Mouse (Mus musculus): ENCODE data around the gene Hhat.

- TF ChIP-seq CTCF (IDR thresholded peaks at IDR 0.05; ENCODE audit: borderline replicate concordance, insufficient read depth, low read length) (no peak), POLR2A (IDR thresholded peaks at IDR 0.05; ENCODE audit: low read depth, low read length) (no peak)
These were observed 35.4 kb upstream of the Hhat start for GRCm38 (mm10) chr1:192806168-192807157.
